Mouse (Mus musculus) yolk sac, embryonic 10.5 days (tissue): ENCODE results near the gene Ggt5.
"Not testable (repeated sequence)": the region's sequence is repeated elsewhere in the genome, so short reads cannot be mapped to it uniquely, and the experiment has no call there.

Experiments used
- DNase-seq: peaks from one replicate; pipeline ENCODE4 v3.0.0-alpha.2; 2017; ENCODE audit warnings: low spot score

The Ggt5 gene

GRCm38 (mm10) chr10:75589129-75589528 lies at the start of gene Ggt5:
Gene Ggt5 (plus strand): TSS chr10:75589340.
- DNase-seq = no peak

- DNase-seq = no peak
Measured at GRCm38 (mm10) chr10:75547901-75548300, 41.2 kb upstream of the Ggt5 start.

- DNase-seq = no peak
Measured at GRCm38 (mm10) chr10:75548486-75548885, 40.7 kb upstream of the Ggt5 start.

GRCm38 (mm10) chr10:75549886-75550285 lies 39.3 kb upstream of the Ggt5 start:
- no peak for DNase-seq

DNA sequence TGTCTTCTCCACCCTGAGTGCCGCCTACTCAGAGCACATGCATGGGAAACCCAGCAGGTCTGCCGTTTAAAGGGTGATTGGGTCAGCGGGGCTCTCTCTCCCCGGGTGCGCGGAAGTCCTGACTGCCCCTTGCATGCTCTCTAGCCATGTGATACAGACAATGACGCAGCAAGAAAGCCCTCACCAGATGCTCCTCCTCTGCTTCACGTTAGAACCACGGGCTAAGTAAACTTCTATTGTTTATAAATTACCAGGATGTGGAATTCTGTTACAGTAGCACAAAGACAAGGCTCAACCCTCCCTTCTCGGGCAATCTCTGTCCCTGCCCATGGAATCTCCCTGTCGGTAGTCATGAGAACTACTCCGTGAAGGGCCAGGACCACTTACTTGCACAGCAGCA lies 38.0 kb upstream of the Ggt5 start:
- DNase-seq = no peak

DNA sequence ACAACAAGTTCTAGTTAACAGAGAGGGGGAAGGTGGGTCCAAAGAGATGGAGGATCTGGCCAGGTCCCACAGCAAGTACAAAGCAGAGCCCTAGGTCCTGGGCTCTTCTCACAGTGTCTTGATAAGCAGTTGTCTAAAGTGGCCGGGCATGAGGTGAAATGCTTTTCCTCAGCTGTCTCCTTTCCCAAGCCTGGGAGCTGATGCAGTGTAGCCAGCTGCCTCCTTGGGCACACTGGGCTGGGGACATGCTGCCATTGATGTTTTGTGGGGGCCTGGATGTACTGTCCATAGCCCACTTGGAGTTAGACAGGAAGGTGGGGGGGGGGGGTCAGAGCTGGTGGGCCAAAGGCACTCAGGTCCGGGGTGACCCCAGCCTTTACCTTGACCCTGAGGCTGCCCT lies 37.0 kb upstream of the Ggt5 start:
- DNase-seq = no peak

DNA sequence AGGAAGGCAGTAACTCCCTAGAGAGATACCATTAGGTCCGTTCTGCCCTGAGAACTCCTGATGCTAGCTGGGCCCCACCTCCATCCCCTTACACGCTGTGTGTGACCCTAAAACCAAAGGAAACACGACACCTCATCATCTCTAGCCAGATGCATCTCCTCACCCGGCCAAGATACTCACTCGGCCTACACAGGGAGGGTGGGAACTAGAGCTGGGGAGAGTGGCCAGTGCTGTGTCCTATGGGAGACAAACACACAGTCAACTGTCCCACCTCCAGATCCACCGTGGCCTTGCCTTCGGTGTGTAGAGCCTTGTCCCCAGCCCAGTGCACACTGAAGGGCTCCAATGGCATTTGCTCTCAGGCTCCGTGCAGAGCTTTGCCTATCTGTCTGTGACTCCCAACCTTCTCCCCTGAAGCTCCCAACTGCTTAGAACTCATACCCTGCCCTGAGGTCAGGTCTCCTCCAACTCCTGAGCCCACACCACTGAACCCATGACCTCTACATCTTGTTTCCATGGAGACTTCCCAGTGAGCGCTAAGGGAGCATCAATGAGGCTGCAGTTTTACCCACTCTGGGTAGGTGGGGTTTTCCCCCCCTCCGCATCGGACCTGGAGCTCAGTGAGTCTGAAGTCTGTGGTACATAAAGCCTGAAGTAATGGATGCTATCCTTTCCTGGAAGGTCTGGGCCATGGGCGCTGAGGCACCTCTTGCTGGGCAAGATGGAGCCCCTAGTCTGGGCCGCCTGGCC lies 36.3 kb upstream of the Ggt5 start:
- no peak for DNase-seq

DNA sequence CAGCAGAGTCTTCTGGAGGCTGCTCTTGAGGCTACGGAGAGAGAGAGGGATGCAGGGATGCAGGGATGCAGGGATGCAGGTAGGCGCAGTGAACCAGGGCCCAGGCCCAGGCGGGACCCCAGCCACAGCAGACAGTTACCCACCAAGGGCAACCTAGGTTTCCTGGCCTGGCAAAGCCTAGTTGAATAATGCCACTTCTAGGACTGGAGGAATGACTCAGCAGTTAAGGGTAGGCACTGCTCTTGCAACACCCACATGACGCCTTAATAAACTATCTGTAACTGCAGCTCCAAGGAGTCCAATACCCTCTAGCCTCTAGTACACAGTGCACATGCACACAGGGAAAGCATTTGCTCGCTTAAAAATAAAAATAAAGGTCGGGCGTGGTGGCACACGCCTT lies 35.0 kb upstream of the Ggt5 start:
- no peak for DNase-seq

DNA sequence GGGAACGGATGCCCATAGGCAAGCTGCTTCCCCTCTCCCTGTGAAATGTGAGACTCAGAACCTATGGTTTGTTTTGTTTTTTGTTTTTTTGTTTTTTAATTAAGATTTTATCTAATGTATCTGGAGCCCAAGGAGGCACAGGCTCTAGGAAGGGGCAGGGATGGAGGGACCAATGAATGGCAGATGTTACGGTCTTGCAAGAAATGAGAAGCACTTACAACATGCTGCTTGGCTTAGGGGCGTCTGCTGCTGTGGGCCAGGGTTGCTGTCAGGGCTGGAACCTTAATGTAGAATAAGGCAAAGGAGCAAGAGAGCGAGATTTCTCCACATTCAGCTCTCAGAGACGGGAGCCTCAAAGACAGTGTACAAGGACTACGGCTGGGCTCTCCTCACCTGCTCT lies 33.6 kb upstream of the Ggt5 start:
- DNase-seq = no peak

DNA sequence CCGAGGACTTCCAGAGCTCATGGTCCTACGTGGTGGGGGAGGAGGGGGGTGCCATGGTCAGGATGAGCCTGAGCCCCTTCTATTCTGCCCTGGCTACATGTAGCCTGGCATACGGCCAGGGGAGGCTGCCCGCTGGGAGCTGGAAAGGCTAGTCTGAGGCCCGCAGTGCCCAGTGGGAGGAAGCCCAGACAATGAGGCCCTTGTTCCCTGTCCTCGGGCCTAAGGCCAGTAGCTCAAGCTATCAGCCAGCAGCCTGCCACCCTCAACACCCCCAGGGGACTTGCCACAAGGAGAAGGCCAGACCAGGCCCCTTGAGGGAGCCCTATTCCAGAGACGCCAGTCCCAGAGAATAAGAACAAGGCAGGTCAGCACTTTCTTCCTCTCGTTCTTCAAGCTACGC lies 33.1 kb upstream of the Ggt5 start:
- no peak for DNase-seq

- no peak for DNase-seq
Measured at GRCm38 (mm10) chr10:75558515-75558914, 30.6 kb upstream of the Ggt5 start.

DNA sequence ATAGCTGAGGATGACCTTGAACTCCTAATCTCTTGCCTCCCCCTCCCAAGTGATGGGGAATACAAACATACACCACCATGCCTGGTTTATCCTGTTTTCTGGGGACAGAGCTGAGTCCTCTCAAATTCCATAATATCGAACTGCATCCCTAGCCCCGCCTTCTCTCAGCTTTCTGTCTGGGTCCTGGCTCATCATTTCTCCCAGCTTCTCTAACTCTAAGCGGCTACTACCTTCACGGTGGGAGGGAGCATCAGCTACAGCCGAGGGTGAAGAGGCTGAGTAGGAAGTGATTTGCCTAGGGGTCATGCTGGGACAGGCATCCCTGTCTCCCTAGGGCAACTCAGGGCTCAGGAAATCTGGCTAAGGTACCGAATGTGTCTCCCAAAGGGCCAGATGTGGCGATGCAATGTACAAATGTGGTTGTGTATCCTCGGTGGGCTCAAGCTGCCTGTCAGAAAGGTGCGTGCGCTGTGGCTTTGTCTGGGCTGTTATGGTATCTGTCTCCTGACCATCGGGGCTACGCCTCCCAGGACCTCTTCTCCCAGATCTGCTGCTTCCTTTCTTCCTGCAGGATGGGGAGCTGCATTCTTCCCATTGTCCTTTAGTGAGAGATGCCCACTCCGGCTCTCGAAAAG lies 30.0 kb upstream of the Ggt5 start:
- no peak for DNase-seq

DNA sequence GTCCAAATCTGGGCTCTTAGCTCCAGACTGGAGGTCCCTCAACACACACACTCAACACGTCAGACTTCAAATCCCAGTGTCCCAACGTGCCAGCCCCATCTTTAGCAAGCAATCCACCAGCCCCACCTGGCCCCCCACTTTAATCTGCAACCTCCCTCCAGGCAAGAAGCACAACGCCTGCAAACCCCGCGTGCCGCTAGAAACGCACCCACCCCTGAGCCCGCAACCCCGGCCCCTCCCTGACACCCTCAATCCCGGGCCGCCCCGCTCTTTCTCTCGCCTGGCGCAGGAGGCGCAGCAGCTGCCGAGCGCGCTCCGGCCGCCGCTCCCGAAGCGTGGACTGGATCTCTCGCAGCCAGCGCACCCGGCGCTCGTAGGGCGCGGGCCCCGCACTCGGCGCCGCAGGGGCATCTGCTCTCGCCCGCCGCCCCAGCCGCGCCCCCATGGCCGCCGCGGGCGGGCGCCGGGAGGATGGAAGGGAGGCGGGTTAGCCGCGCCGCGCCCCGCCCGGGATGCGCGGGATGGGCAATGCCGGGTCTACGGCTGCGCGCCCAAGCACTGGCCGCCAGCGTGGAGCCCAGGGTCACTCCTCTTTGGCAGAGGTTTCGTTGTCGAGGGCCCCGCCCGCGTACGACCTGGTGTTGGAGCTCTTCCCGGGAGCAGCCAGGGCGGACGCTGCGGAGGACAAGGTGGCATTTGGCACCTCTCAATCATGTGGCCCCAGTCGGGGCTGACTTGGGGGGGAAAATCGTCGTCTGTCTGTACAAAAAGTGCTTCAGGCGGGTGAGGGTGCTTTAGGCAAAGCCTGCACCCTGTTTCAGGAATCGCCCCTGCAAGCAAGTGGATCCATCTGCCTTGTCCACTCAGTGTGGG lies 29.2 kb upstream of the Ggt5 start, which contains the start of gene Lrrc75b:
Gene Lrrc75b, minus strand, starts transcription at position 655 of the 873 bp plus-strand sequence.
- DNase-seq = no peak

DNA sequence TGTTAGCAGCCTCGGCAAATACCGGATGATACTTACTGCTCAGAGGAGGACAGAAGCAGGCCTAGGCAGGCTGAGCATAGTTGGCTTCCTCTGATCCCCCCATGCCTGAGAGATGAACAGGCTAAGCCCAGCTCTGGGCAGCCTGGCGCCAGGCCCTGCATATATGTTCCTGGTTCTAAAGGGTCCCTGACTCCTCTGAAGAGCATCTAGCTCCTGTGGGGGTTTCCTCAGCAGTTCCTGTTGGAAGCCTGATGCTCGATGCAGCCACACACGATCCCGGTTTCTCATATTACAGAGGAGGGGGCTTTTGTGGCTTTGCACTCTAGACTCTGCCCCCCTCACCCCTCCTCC lies 28.6 kb upstream of the Ggt5 start:
- no peak for DNase-seq

DNA sequence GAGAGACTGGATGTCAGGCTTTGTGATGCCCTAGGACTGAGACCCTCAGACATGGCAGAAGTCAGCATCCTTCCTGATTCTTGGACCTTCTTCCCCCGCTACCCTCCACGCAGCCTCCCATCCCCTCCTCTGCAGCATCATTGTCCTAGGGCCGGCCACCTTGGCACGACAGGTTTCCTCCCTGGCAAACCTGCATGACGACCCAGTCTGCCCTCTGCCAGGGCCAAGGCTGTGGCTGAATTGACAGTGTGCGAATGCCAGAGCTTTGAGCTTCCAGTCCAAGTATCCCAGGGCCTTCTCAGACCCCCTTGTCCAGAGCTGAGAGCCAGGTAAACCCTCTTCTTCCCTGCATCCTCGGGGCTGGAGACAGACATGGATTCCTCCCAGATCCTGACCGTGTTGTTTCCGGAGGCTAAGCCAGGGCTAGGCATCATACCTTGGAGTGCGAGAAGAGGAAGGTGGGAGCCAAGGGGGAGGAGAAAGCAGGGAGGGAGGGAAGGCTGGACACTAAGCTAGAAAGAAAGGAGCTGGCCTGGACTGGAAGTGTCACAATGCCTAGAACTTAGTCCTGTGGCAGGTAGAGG lies 28.0 kb upstream of the Ggt5 start, which contains the start of gene Ggt1:
Gene Ggt1, plus strand, starts transcription at position 534 of the 584 bp plus-strand sequence.
- DNase-seq = no peak

- no peak for DNase-seq
Measured at GRCm38 (mm10) chr10:75562596-75562995, 26.5 kb upstream of the Ggt5 start.

DNA sequence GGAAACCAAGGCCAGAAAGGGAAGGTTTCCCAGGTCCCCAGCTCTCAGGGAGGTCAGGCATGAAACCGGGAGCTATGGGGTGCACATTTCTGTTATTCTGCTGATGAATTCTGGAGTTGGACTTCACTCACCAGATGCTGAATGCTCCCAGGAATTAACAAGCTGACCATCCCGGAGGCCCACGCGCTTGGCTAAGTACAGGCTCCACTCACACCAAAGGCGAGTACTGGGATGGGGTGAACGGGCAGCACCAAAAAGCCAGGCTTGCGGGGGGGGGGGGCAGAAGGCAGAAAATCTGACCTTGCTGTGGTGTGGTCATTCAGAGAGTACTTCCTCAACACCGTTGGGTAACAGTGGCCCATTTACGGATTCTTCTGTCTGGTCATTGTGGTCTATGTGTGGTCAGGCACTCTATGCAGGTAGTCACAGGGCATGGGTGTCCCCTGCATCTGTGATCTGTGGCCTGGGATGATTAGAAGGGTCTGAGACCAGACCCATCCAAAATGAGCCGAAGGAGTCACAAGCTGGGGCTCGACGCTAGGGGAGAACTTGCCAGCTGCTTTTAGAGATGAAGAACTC lies 24.4 kb upstream of the Ggt5 start:
- DNase-seq = no peak

GRCm38 (mm10) chr10:75565436-75565835 lies 23.7 kb upstream of the Ggt5 start:
- peak; percentile 49 for DNase-seq

- peak; percentile 91 for DNase-seq
Measured at GRCm38 (mm10) chr10:75565906-75566305, 23.2 kb upstream of the Ggt5 start.

DNA sequence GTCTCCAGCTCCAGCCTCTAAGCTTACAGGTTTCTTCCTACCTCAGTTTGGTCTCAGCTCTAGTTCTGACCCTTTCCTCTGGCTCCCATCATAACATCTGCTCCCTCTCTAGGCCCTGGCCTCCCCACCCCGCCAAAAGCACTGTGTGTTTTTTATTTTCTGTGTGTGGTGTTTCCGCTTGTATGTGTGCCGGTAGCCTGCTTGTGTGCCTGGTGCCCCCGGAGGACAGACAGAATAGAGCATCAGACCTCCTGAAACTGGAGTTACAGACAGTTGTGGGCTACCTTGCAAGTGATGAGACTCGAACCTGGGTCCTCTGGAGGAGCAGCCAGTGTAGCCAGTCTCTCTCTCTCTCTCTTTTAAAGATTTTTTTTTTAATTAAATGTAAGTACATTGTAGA lies 22.8 kb upstream of the Ggt5 start:
- DNase-seq = no peak

DNA sequence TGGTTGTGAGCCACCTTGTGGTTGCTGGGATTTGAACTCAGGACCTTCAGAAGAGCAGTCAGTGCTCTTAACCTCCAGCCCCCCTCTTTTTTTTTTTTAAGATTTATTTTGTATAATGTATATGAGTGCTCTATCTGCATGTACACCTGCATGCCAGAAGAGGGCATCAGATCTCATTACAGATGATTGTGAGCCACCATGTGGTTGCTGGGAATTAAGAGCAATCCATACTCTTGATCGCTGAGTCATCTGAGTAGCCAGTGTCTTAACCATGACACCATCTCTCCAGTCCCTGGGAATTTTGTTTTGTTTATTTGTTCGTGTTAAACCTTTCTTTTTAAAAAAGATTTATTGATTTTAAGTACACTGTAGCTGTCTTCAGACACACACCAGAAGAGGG lies 22.4 kb upstream of the Ggt5 start:
- not testable (repeated sequence) for DNase-seq

- DNase-seq = no peak
Measured at GRCm38 (mm10) chr10:75568029-75568428, 21.1 kb upstream of the Ggt5 start.
